Mouse (Mus musculus): Measurements from ENCODE around the gene Ak8.

- TF ChIP-seq GATA1 (IDR thresholded peaks at IDR 0.05; ENCODE audit: borderline replicate concordance, low read length): no peak
- no peak for TF ChIP-seq FLI1 (IDR thresholded peaks at IDR 0.05; ENCODE audit: low read length)
Observed at GRCm38 (mm10) chr2:28774073-28774472, 74.1 kb downstream of the Ak8 start.

Measured in megakaryocyte, embryonic 14.5 days (primary cell).